Mouse (Mus musculus): ENCODE results near the gene Snrnp25.
A peak's percentile ranks its signal among the peaks of the same experiment; 100 is the strongest.

Snrnp25 gene

DNA sequence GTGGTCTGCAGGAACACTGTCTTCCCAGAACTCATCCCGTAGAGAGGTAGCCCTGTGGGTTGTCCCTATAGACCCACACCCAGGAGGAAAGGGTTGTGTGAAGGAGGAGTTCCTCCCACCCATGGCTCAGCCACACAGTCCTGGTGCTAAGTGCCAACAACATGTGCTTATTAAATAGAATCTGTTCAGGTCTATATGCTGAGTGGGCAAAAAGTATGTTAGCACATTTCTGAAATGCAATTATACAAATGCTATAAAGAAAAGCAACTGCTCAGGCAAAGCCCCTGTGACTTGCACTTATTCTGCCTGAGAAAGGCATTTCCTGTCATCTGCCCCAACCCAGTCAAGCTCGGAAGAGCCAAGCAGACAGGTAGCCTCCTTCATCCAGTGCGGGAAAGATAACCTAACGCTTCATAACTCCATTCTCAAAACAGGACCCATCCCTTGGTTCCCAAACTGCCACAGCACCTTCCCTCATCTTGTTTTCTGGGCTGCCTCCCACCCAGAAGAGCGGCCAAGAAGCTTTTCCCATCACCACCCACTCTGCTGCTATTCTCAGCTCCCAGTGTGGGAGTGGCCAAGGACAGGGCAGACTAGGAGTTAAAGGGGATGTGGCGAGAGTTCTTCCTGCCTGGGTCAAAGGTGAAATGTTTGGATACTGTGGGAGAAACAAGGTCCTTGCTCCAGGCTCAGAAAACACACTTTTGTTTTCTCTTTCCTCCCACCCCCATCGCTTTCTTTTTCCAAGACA lies 38.2 kb downstream of the Snrnp25 start:
- DNase-seq (ENCODE audit: low spot score in 2 of 2) = no peak

- peak in 1 of 2 experiments; percentile 27 for DNase-seq (ENCODE audit: low spot score in 2 of 2)
Measured at GRCm38 (mm10) chr11:32244064-32244463, 38.8 kb downstream of the Snrnp25 start.

DNA sequence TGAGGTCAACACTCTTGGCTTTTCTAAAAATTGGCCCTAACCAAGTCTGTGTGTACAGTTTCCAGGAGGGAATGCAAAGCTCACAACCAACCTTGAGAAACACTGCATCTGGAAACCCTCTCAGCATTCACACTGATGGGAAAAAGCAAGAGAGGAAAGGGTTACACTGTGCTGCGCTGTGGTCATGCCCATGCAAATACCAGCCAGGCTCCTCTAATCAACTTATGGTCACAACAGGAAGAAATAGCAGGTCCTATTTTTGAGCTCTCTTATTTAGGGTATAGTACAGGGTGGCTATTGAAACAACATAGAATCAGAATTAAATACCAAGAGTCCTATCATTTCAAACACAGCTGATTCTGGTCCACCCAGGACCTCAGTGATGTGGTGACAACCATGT lies 39.4 kb downstream of the Snrnp25 start:
- no peak for DNase-seq (ENCODE audit: low spot score in 2 of 2)

DNA sequence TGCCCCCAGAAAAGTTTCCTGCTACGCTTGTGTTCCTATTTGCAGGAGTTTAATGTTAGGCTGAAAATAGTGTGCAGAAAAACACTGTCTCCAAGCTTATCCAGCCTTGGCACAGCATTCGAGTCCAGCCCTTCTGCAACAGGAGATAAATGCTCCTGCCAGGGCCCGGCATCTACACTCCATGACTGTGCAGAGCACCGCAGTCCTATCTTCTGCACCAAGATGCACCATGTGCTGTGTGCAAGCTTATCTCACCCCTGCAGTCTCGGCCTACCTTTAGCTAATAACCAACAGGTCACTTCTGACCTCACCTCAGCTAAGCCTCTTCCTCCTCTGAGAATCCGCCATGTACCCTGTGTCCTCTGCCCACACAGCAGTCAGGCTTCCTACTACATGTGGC lies 40.4 kb downstream of the Snrnp25 start:
- peak; percentile 72 to 87 for DNase-seq (ENCODE audit: low spot score in 2 of 2)

GRCm38 (mm10) chr11:32247068-32247467 lies 41.9 kb downstream of the Snrnp25 start:
- peak; percentile 65 to 77 for DNase-seq (ENCODE audit: low spot score in 2 of 2)

DNA sequence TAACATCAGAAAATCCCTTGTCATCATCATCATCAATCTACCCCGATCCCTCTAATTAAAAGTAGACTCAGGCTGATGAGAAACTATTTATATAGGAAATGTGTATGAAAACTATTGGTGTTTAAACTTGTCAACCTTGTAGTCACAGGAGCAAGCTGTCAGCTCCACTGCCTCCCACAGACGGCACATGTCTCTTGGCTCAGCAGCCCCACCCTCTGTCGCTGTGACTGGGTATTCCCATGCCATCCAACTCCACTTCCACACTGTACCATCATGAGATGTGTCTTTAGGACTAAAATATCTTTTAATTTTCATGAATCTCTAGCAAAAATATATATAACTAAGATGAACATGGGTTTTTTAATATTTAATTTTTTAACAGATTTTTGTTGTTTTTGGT lies 43.1 kb downstream of the Snrnp25 start:
- DNase-seq (ENCODE audit: low spot score in 2 of 2) = no peak

DNA sequence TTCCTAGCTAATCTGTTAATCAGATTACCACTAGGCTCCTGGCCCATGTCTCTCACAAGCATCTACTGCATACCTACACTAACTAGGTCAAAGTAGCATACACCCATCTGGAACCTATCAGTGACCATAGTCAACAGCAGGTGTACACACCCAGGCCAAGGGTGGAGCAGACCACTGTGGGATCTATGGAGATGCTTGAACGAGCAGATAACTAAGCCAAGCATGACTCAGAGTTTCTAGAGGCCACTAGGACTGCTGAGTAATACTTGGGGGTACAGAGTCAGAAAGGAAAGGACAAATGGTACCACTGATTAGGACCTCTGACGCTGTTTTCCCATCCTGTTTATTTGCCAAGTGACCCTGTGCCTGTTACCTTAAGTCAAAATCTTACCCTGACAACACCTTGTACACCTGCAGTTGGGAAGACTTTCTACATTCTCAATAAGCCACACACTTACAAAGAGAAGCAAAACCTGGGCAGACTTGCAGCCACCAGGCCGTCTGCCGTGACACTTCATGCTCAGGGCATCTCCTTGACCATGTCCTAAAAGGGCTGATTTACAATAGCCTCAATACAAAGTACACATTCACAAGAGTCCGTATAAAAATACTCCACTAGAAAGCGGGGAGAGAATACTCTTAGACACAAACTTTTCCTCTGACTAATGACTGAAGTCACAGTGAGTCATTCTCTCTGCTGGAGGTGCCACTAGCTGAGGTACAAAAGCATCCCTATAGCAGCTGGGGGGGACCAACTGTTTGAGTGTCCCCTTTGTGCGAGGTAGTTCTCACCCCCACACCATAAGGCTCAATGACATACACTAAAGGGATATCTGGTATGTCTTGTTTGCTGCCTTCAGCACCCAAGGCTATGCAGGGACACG lies 45.9 kb downstream of the Snrnp25 start:
- peak in 1 of 2 experiments; percentile 75 for DNase-seq (ENCODE audit: low spot score in 2 of 2)

DNA sequence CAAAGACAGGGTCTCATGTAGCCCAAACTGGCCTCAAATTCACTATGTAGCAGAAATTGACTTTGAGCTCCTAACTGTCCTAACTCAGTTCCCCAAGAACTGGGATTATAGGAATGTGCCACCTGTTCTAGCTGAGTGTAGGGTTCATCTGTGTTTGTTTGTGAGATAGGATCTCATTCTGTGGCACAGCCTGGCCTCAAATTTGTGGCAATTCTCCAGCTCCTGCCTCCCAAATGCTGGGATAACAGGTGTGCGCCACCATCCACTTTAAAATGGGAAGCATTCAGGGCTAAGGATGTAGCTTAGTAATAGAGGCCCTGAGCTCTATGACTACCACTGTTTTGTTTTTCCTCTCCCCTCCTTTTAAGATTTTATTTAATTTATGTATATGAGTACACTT lies 47.9 kb downstream of the Snrnp25 start:
- DNase-seq (ENCODE audit: low spot score in 2 of 2) = no peak

DNA sequence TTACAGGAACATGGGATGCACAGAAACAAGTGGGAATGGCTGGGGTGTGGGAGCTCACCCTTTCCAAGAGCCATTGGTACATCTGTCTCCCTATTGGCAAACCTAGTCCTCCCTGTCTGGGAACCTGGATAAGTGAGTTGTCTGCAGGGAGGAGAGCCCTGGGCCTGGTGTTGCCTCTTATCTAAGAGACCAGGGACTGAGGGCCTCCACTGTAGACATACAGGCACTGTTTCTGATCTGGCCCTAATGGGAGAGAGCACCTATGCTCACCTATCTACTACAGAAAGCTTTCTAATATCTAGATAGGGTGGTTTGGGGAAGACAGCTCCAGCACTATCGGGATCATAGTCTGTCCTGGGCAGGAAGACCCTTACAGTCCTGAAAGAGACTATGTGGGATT lies 50.9 kb downstream of the Snrnp25 start:
- peak; percentile 70 to 73 for DNase-seq (ENCODE audit: low spot score in 2 of 2)

GRCm38 (mm10) chr11:32256566-32256965 lies 51.4 kb downstream of the Snrnp25 start:
- peak in 1 of 2 experiments; percentile 61 for DNase-seq (ENCODE audit: low spot score in 2 of 2)
